Mouse (Mus musculus) retina, postnatal 1 day (tissue): ENCODE results near the gene Cmip.
A peak's percentile ranks its signal among the peaks of the same experiment; 100 is the strongest.

Experiments used
- DNase-seq: peaks from one replicate; pipeline ENCODE4 v3.0.0-alpha.2; 2012

The Cmip gene

DNA sequence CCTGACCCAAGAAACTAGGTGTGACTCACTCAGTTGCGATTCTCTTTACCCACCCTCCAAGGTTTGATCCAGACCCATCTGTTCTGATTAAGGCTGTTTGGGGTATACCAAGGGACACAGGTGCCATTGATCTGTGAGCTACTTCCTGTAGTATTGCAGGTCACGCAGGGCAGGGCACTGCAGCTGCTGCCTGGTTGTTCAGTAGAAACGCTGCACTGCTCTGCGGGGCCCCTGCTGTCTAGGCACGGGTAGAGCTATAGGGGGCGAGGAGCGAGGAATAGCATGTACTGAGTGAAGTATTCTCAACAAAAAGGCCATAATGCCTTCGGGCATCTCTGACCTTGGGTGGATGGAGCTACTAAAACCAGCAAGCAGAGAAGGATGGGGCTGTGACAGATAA is 175.2 kb downstream of the Cmip start:
- DNase-seq, result no peak

DNA sequence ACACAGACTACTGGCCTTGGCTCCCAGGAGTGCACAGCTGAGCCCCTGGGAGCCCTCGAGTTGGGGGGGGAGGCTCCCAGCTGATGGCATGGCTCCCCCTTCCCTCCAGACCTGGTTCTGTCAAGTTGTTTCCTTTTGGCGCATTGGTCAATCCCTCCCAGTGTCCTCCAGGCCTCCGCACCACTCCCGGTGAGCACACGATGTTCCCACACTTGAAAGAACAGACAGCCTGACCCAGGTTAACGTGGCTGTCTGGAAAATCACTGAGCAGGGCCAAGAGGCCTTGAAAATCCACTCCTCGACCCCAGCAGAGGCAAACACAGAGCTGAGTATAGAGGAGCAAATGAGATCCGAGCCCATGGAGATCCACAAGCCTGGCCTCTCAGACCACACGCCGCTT is 177.1 kb downstream of the Cmip start:
- no peak for DNase-seq

DNA sequence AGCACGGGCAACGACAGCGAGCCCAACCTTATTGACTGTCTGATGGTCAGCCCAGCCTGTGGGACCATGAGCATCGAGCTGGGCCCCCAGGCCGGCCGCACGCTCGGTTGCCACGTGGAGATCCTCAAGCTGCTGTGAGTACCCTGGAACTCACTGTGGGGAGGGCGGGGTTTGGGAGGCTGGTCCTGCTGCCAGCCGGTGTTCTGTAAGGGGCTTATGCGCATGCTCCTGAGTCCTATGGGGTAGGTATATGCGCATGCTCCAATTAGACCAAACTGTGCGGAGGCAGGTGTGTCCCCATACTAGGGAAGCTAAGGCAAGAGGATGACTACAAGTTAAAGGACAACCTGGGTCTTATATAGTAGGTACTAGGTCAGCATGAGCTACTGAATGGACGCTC is 179.9 kb downstream of the Cmip start:
- DNase-seq, result no peak

DNA sequence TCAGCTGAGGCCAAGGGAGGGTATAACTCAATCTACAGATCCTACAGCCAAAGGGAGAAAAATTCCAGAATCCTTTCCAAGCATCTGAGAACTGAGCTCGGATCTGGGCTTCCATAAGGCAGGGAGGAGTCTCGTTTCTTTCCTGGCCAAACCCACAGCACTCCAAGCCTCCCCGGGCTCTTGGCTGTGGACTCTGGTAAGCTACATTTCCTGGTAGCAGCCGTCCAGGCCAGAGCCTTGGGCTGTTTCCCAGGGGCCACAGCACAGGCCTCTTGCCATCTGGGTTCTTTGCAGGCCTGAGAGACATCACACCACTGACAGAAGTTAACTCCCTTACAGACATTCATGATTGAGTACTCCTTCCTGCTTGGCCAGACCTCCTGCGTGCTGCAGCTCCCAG is 180.8 kb downstream of the Cmip start:
- no peak for DNase-seq

DNA sequence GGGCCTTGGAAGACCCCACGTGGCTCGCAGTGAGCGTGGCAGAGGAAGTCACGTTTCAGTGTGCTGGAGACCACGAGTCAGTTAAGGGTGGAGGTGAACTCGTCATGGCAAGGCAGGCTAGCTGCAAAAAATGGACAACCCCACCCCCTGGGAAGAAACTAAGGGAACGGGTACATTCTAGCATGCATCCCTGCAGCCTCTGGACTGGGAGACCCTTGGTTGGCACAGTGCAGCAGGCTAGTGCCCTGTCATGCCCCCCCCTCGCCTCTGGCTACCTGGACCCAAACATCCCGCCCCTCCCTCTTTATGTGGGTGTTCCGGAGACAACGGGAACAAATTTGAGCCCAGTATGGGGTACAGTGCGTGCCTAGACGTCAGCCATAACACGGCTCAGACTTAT is 183.5 kb downstream of the Cmip start:
- DNase-seq, result no peak

DNA sequence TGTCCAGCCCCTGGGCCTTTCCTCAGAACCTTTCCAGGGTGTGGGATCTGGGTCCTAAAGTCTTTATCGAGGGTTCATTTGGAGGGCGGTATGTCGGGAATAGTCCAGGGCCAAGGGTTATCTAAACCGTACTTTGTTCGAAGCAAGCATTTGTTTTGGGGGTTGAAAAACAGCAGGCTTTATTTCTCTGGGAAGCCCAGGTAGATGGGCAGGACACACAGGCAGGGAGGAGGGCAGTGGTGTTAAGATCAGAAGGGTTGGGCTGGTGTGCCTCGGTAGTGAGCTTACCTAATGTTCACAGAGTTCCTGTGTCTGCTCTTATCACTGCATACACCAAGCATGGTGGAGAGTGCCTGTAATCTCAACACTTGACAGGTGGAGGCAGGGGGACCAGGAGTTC is 183.9 kb downstream of the Cmip start:
- DNase-seq, result no peak

DNA sequence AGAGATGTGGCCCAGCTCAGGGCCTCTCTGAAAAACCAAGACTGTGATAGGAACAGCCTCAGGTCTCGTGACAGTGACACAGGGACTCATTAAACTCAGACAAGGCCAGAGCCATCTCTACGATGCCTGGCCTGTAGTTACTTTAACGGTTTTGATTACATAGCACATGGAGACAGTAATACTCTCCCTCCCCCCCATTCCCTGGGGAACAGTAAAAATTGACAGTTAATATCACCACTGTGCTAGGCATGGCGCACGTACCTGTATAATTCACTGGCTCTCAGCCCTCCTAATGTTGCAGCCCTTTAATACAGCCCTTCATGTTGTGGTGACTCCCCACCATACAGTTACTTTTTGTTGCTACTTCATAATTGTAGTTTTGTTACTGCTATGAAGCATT is 188.6 kb downstream of the Cmip start:
- no peak for DNase-seq

DNA sequence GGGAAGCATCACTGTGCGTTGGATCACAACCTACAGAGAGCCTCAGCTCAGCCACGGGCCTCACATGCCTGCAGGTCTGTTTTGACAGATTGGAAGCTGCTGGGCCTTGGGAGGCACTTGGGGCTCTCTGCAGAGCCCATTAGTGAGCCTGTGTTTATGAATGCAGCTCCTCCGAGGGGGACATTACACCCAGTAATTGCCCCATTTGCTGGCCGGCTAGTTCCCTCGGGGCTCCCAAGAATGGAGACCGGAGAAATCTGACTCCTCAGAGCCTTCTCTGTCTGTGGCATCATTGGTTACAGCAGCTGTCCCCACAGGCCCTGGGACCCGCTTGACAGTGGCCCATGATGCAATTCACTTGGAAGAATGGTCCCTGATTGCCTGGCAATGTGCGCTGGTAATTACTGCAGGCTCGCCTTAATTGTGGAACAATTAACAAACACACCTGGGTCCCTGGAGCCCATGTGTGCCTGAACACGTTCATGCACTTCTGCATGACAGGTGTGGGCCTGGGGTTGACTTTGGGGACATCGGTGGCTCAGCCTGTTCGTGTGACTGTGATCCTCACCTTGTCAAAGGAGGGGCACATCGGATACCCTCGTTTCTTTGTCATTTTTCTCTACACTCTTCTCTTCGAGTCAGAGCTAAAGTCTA is 189.6 kb downstream of the Cmip start:
- DNase-seq, result peak; percentile 63

DNA sequence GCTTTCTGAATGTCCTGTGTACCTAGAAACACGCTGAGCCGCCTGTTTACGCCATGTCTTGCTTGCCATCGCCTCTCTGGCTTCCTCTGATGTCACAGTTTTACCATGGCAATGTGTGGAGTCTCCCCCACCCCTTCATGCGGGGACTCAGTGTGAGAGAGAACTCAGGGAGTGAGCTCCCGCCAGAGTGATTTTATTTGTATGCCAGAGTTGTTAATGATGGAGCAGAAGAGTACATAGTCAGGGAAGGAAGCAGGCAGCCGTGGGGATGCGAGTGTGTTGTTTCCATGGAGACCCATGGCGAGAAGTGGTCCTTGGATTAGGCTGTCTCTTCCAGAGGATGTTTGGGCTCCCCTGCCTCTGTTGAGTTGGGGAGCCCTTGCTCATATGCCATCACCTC is 194.2 kb downstream of the Cmip start:
- no peak for DNase-seq

DNA sequence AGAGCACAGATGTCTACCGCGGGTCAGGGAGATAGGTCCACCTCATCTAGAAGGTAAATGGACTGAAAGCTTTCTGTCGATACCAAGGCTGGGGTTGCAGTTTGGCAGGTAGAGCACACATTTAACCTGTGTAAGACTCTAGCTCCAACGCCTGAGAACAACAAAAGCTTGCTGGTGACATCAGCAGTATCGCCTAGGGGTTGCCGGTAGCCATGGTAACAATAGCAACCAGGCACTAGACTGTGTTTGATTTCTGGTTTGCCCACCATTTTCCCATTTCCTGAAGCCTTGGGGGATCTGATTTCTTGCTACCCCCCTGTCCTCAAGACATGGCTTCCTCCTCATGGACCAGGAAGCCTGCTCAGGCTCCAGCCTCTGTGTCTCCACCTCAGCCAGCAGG is 197.1 kb downstream of the Cmip start:
- peak; percentile 21 for DNase-seq

DNA sequence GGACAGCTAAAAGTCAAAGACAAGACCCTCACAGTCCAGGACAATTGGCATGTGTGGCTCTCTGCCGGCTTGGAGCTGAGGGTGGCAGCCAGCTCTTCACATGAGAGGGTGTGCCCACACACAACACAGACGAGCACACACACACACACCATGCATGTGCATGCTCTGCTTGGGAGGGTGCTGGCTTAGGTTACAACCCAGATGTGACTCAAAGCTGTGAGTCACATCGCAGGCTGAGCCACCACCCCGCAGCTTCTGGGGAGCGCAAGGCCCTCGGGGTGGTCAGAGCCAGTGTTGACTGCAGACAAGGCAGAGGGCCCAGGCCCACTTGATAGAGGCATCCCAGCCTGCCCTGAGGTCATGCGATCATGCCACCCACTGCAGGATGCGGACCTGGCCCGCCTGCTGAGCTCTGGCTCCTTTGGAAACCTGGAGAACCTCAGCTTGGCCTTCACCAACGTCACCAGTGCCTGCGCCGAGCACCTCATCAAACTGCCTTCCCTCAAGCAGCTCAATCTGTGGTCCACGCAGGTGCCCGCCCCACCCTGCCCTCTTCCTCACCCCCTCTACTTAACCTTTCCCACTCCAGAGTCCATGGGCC is 197.8 kb downstream of the Cmip start:
- no peak for DNase-seq

DNA sequence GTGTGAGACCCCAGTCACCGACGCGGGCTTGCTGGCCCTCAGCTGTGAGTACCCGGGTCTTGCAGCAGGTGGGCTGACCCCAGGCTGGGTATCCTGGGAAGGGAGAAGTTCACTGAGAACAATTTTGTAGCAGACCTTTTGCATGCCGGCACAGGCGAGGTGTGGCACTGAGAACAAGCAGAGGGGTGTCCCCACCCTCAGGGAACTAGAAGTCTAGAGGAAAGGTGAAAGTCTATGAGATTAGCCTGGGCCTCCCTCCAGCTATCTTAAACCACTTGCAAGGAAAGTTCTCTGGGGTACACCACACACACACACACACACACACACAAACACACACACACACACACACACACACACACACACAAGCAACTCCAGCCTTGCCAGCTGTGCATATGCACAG is 198.8 kb downstream of the Cmip start:
- no peak for DNase-seq

DNA sequence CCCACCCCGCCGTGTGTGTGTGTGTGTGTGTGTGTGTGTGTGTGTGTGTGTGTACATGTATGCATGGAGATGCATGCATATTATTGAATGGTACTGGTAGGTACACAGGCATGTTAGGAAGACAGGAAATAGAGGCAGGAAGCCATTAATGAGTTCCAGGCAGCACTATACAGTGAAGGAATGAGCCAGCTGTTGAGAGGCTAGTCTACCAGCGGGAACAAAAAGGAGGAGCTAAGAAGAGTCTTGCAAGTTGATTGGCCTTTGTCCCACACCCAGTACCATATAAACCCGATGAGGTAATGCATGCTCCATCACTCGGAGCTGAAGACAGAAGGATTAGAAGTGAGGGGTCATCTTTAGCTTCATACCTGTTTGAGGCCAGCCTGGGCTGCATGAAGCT is 201.6 kb downstream of the Cmip start:
- DNase-seq, result no peak

DNA sequence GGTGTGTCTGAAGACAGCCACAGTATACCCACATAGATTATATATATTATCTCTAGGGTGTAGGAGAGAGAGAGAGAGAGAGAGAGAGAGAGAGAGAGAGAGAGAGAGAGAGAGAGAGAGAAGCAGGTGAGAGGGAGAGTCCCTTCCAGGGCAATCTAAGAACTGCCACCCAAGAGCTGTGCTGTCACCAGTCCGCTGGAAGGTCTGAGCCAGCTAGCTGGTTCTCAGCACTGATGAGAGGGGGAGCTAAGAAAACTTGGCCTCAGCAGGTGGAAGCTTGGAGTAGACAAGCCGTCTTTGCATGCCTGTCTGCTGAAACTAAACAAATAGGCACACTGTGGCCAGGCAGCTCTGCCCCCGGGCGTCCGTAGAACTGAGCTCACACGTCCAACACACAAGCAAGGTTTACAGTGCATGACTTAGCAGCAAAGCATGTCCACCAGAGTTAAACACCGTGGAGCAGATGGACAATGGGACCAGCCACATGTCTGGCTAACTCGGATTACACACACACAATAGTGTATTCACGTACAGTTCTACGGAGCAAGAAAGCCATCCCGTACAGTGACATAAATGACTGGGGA is 205.9 kb downstream of the Cmip start:
- DNase-seq, result peak; percentile 25

DNA sequence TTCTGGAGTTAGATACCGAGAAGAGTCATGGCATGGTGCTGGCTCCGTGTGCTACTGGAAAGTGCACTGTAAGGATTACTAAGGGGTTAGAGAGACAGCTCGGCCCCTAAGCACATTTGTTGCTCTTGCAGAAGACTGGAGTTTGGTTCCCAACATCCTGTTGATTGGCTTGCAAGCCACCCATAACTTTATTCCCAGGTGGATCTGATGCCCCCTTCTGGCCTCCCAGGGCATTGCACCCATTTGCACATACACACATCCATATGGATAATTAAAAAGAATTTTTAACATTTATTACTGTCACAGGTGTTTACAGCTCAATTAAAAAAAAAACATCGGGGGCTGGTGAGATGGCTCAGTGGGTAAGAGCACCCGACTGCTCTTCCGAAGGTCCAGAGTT is 207.7 kb downstream of the Cmip start:
- no peak for DNase-seq

DNA sequence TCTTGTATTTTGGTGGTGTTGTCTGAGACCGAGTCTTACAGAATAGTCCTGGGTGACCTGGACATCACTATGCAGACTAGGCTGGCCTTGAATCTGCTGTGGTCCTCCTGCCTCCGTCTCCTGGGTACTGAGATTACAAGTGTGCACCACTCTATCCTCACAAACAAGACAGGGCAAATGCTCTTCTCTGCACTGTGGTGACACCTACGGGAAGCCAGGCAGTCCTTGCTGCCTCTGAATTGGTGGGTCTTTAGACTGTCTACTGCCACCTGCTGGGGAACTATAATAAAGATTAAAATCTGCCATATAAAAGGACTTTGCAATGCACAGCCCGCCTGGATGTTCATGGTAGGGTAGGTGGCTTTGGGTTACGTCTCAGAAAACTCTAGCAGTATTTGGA is 208.4 kb downstream of the Cmip start:
- peak; percentile 89 for DNase-seq

DNA sequence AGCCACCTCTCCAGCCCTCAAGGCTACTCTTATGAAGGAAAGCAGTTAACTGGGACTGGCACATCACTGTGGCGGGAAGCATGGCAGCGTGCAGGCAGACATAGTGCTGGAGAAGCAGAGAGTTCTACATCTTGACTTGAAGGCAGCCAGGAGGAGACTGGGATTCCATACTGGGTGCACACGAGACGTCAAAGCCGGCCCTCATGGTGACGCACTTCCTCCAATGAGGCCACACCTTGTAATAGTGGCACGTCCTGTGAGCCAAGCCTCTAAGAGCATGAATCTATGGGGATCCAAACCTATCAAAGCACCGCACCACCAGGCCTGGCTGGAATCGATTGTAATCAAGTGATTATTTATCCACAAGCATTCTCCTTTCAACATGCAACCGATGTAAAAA is 210.6 kb downstream of the Cmip start:
- no peak for DNase-seq

DNA sequence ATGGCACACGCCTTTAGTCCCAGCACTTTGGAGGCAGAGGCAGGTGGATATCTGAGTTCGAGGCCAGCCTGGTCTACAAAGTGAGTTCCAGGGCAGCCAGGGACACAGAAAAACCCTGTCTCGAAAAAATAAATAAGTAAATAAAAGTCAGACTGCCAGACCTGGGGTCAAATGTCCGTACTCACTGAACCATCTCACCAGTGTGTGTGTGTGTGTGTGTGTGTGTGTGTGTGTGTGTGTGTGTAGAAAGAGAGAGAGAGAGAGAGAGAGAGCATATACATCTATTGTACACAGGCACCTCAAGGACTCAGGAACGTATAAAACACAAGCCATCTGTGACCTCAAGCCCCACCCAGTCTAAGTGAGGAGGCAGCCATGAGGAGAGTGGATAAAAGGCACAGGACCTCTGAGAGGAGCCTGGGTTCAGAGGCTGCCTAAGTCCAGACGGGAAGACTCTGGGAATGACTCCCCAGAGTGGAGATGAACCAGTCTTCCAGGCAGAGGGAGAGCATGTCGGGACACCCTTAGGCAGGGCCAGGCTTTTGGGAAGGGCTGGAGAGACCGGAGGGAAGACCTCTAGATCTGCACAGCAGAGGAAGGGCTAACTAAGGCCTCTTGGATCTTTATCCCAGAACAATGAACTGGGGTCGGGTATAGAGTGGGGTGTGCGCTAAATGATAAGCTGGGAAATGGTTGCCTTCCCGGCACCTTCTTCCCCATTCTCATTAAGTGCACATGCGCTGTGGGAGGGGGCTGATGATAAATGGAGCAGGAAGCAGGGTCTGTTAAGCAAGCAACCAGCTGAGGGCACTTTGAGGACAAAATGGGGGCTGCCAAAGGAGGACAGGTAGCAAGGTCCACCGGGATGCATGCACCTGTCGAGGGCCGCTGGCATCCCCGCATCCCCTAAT is 212.8 kb downstream of the Cmip start:
- no peak for DNase-seq

DNA sequence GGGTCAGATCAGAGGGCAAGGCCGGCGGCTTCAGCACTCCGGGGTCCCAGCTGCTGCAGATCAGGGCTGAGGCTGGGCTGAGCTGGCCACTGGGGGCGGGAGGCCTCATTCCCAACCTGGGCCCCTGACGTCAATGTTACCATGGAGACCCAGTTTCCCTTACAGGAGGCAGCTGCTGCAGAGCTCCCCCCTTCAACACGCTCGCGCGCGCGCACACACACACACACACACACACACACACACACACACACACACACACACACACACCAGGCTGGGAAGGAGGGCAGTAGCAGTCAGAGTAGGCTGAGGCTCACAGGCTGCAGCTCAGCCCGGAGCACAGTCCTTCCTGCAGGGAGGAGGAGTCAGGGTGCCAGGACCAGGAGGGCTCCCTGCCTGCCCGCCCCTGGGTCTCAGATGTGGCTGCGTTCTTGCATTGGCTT is 213.5 kb downstream of the Cmip start:
- DNase-seq, result peak; percentile 97

DNA sequence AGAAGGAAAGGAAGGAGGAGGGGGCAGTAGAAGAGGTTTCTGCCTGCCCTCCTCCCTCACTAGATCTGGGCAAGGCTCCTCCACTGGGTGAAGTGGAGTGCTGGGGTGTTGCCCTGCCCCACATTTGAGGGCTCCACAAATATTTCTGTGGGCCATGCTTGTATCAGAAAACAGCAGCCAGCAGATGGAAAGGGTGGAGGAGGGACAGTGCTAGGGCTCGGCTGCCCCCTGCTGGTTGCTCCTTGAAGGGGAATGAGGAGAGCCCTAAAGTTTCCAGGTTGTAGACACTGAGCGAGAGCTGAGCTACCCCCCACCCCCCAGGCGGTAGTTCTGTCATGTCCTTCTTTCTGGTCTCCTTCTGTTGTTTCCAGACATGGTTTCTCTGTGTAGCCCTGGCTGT is 214.3 kb downstream of the Cmip start:
- peak; percentile 80 for DNase-seq

DNA sequence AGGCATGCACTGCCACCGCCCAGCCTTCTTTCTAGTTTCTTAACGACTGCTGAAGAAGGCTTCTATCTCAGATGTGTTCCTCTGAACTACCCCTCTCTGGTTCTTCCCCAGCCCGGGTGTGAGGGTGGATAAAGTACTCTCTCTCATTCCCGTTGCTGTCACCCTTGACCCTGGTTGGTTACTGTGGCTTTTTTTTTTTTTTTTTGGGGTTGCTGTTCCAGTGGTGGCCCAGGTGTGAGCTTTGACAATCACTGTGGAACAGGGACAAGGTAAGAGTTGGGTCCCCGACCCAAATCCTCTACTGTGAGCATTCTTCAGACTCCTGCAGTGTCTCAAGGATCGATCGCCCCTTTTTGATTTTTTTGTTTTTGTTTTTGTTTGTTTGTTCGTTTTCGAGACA is 214.8 kb downstream of the Cmip start:
- no peak for DNase-seq

DNA sequence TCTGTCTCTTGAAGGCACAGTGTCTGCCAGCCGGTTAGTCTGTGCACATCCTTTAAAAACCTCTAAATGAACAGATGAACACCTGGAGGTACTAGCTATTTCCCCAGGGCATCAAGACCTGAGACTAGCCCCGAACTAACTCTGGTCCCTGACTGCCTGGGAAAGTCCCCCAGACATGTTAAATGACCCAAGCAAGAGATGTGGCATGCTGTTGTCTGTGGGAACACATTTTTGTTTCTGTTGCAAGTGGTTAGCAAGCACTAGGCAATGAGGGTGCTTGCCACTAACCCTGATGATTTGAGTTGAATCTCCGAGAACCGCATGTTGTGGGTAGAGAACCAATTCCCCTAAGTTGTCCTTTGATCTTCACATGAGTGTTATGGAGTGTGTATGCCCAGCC is 215.5 kb downstream of the Cmip start:
- DNase-seq, result no peak

DNA sequence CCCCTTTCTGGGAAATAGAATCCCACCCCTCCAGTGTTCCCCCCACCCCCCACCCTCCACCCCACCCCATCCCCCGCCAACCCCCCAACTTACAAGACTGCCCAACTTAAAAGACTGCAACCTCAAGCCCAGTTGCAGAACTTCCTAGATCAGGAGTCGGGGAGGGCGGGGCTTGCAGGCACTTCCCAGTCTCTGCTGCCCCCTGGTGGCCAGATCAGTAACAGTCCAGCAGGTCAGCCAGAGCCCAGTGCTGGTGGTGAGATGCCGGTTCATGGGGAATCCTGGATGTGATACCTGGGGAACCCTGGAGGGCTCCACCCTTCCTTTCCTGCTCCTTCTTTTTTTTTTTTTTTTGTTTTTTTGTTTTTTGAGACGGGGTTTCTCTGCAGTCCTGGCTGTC is 218.1 kb downstream of the Cmip start:
- DNase-seq, result peak; percentile 89

DNA sequence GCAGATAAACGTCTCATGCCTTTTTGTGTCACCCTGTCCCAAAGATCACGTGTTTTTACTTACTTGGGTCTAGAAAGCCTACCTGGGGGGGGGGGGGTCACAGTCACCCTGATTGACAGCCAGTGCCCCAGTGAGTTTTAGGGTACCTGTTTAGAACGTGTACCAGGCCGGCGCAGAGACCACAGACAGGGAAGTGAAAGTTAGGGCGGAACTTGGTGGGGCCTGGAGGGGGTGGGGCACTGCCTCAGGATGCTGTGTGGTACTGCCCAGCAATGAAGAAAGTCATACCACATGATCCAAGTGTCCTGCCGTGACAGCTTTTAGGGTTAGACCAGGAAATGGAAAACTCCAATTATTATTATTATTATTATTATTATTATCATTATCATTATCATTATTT is 219.0 kb downstream of the Cmip start:
- no peak for DNase-seq
